Mouse (Mus musculus) retina, postnatal 7 days (tissue): ENCODE results near the gene Cdkal1.

Experiments used
- DNase-seq: peaks from one replicate; pipeline ENCODE4 v3.0.0-alpha.2; 2012; ENCODE audit warnings: low read depth, low spot score

Gene Cdkal1

DNA sequence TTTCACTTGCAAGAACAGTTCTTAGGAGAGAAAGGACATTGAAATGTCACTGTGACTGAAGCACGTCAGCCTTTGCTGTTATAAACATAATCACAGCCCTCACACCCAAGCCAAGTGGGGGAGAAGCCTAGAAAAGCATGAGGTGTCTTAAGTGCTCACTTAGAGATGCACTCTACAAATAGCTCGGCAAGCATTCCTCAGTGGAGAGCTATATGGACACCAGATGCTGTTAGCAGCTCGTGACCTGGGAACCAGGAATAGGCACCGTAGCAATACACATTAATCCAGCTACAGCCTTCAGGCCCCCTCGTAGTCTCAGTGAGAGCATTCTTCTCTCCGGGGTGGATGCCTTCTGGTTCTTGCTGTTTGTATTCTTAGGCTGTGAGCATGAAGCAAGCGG, 664.9 kb downstream of the Cdkal1 start:
- DNase-seq = no peak

- no peak for DNase-seq
Measured at GRCm38 (mm10) chr13:29186748-29187147, 668.7 kb downstream of the Cdkal1 start.

DNA sequence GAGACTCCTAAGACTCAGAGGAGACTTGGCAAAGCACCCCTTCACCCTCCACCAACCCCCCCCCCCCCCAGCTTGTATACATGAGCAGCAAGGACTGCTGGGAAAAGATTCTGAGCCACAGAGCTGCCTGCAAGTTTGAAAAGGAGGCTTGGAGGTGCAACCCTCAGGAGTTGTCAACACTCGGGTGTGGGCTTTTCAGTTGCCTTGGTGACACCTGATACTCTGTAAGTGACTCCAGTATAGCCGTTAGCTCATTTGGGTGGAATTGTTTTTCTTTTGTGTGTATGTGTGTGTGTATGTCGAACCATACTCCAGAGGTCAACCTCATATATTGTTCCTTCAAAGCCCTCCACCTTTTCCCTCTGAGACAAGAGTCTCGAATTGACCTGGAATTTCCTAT, 669.9 kb downstream of the Cdkal1 start:
- DNase-seq = no peak

DNA sequence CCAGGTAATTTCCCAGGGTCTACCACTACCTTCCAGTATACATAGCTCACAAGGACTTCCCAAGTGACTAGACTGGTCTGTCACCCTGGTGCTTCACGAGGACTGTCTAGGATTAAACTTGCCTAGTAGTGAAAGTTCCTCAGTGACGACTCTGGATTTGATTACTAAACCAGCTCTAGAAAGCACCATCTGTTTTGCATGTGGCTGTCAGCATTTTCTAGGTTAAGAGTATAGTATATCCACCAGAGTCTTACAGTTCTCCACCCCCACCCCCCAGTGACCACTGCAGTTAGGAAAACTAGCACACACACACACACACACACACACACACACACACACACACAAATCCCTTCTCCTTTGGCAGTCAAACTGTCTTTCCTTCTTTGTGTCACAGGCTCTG, 670.9 kb downstream of the Cdkal1 start:
- no peak for DNase-seq

DNA sequence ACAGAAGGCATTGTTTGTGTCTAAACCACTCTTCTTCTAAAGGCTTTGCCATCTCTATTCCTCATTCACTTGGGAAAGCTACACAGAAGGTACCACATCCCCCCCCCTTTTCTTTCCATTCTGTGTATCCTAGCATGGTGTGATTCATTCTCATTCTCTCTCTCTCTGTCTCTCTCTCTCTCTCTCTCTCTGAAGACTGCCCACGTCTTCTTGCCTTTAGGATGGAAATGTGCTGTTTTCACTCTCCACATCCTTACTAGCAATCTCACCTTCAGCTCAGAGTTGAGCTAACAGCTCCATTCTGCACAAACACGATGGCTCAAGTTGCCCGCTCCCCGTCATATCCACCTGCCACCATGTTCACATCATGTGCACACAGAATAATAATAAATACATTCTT, 675.6 kb downstream of the Cdkal1 start:
- no peak for DNase-seq

GRCm38 (mm10) chr13:29179260-29179659, 676.2 kb downstream of the Cdkal1 start:
- DNase-seq = no peak

DNA sequence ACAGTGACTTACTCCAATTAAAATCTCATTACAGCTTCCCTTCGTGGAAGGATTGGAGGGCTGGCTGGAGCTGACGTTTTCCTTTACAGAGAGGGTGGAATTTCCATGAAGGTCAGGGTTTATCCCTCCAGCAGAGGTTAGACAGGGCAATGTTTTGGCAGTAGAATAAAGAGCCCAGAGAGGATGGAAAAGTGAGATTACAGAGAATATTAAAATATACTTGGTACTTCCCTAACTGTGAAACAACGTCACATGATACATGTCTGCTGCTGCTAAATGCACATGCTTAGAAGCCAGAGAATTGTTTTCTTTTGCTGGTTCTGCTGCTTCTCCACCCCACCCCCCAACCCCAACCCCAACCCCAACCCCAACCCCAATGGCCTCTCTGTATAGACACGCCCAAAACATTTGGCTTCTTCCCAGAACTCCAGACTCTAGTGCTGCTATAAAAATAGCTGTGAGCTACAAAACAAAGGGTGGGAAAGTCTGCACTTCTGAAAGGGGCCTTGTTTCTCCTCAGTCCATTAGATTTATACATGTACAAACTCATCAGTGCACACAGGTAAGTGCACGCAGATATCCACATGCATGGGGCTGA, 677.5 kb downstream of the Cdkal1 start:
- DNase-seq = no peak

DNA sequence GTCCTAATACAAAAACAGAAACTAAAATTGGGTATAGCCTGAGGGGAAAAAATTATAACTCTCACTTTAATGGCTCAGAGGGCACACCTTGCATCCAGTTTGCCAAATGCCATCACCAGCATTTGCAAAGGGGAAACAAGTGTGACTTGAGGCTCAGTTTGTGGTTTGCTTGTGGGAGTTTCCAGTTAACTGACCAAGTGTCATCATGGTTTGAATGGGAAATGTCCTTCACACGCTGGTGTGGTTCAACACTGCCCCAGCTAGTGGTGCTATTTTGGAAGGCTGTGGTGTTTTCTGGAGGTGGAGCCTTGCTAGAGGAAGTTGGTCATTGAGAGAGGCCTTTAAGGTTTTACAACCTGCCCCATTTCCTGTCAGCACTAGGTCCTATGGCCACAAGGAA, 686.1 kb downstream of the Cdkal1 start:
- no peak for DNase-seq

GRCm38 (mm10) chr13:29164845-29165524, 690.5 kb downstream of the Cdkal1 start:
- no peak for DNase-seq

DNA sequence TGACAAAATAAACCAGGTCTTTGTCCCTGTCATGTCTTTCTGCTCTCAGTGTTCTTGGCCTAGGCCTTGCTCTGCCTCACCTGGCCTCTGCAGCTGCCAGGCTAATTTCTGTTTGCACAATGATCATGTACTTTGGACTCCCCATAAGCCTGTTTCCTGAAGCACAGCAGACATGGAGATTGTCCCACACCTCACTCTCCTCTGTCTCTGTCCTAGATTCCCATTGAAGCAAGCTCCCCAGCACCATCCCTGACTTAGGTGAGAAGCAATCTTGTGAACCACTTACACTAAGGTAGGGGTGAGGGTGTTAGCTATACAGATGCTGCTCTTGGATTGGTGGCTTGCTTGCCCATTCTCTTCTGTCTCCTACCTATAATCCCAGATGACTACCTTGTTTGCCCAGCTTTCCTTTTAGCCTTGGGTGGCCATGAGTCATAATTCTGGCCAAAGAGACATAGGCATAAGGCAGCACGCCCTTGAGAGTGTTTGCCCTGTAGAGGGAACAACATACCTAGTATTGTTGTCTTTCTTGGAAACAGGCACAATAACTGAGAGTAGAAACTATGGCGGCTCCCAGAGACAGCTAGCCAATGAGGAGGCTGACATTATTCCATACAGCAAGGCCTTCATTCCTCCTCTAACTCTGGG, 692.5 kb downstream of the Cdkal1 start:
- no peak for DNase-seq

- DNase-seq = no peak
Measured at GRCm38 (mm10) chr13:29162444-29162843, 693.0 kb downstream of the Cdkal1 start.

DNA sequence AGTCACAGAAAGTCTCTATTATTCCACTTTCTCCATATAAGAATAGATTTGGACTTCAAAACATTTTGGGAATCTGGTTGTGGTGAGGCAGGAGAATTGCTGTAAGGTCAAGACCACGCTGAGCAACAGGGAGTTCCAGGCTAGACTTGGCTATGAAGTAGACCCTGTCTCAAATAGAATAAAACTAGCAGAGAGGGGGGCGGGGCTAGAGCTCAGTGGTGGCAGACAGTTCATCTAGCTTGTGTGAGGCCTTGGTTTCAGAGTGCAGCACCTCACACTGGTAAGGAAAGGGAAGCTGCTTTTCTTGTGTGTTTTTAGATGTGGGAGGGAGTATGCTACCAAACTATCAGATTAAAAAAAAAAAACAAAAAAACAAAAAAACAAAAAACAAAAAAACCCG, 694.0 kb downstream of the Cdkal1 start:
- DNase-seq = no peak

GRCm38 (mm10) chr13:29156703-29157102, 698.8 kb downstream of the Cdkal1 start:
- DNase-seq = no peak

- no peak for DNase-seq
Measured at GRCm38 (mm10) chr13:29155297-29155696, 700.2 kb downstream of the Cdkal1 start.

GRCm38 (mm10) chr13:29150120-29150519, 705.4 kb downstream of the Cdkal1 start:
- no peak for DNase-seq

DNA sequence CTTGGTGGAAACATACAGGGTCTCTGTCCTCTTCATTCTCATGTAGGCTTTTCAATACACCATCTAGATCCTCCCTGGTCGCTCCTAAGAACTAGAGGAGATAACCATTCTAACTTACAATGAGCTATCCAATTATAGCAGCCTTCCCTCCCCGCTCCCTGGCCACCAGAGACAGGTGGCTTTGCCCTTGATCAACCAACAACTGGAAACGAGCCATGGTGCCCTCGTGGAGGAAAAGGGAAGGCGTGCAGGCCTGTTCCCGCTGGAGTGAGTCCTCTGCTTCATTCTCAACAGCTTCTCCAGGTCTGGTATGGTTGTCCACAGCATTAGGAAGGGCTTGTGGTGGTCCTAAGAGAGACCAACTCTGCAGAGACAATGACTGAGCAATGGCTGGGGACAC, 706.1 kb downstream of the Cdkal1 start:
- no peak for DNase-seq

GRCm38 (mm10) chr13:29148616-29149015, 706.9 kb downstream of the Cdkal1 start:
- DNase-seq = no peak
